ENCODE assay signal across 8 mouse cellular contexts in the genomic region with DNA sequence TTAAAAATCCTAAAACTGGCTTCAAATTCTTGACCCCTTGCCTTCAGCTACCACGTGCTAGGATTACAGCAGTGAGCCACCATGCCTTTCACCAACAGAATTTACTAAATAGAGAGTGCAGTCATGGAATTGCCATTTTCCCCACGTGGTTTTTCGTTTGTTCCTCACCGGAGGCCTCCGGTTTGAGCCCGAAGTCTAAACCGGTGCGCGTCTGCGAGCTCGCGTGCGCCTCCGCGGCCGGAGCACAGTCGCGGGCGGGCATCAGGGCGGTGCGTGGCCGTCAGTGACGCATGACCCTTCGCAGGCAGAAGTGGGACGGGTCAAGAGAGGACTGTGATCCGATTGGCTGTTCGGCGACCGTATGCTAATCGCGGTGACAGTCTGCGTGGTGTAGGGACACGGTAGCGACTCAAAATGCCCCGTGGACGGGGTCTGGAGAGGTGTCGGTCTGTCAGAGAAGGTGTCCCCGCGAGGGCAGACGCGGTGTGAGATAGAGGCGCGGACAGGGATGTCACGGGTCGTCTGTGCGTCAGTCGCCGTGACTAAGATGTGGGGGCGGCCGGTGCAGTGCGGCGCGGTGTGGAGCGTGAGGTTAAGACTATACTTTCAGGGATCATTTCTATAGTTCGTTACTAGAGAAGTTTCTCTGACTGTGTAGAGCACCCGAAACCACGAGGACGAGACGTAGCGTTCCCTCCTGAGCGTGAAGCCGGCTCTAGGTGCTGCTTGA. TPM values are rescaled to one million over a fixed set of nuclear protein-coding genes. Genes with fewer than 3 reads are reported as not detected.
DNase-seq lines count a peak whose midpoint lies in the region; ATAC-seq and TF ChIP-seq lines count a peak whose summit lies in the region.
"Not testable (repeated sequence)": the region's sequence is repeated elsewhere in the genome, so short reads cannot be mapped to it uniquely, and the experiment has no call there.

No protein-coding gene starts in this region.

- H3K27ac ChIP-seq in lung, embryonic 14.5 days (ENCODE audit: low read depth), result peak overlapping the region; percentile 10; the same call in 1 of the 2 replicates

- H3K4me1 ChIP-seq in lung, embryonic 14.5 days (ENCODE audit: insufficient read depth), result not testable (repeated sequence)

- peak overlapping the region; percentile 30; the same call in 1 of the 2 replicates for H3K9ac ChIP-seq in lung, embryonic 14.5 days

- H3K4me3 ChIP-seq in lung, embryonic 14.5 days (ENCODE audit: low read depth, low read length), result 0 out of 2 replicates have a peak overlapping the region, but pooled peaks have one; percentile 22

- not testable (repeated sequence) for H3K9me3 ChIP-seq in lung, embryonic 14.5 days (ENCODE audit: low read depth, low read length)

- H3K4me2 ChIP-seq in lung, embryonic 14.5 days, result peak overlapping the region; percentile 60

- H3K36me3 ChIP-seq in lung, embryonic 14.5 days (ENCODE audit: insufficient read depth), result not testable (repeated sequence)

- ATAC-seq in lung, embryonic 14.5 days (ENCODE audit: insufficient read depth), result peak; percentile 98
- peak; percentile 97 for ATAC-seq in neutrophil, adult 5-6 weeks (ENCODE audit: extremely low read depth, insufficient number of reproducible peaks, low FRiP score, poor library complexity, severe bottlenecking)

- not testable (repeated sequence) for TF ChIP-seq CTCF in lung, embryonic 14.5 days (IDR thresholded peaks at IDR 0.05; ENCODE audit: low read depth)

- DNase-seq in ES-CJ7 (ENCODE audit: low read depth, low spot score), result peak; percentile 83
- DNase-seq in cerebellum, adult 8-10 months, result peak; percentile 81
- DNase-seq in forelimb bud, embryonic 11.5 days (ENCODE audit: low read depth, low spot score), result peak; percentile 57
- DNase-seq in heart, postnatal 4 days, result peak; percentile 81
- DNase-seq in layer of hippocampus, adult 8-10 months (ENCODE audit: low spot score in 2 of 2), result peak; percentile 77 to 84
- DNase-seq in lung, embryonic 14.5 days, result peak; percentile 80
- DNase-seq in thymus, adult 18-20 months, result peak; percentile 67 to 80

- under 1% methylated on average over 29 of the region's 62 CpGs for WGBS in lung, embryonic 14.5 days

- not testable (repeated sequence) for H3K27me3 ChIP-seq in lung, embryonic 14.5 days (ENCODE audit: insufficient read depth, low read length)

RNA-seq across cellular contexts. Expression of gene Tex14, which starts 37.9 kb away (rescaled TPM):
- not detected for total RNA-seq in heart, postnatal 4 days (2021)
- 1 to 10 TPM in 1 of 4 experiments, under 1 TPM in 3; 0.08 to 1.2 (median 0.53) TPM for total RNA-seq in layer of hippocampus, adult 8-10 months (2022)
- 0.21 and 0.72 TPM in 2 replicates for polyA plus RNA-seq in lung, embryonic 14.5 days (2014; fragmentation: Nextera tagmentation; extraction: Ambion mirVana)
- 2.2 and 4.8 TPM in 2 replicates for total RNA-seq in neutrophil, adult 5-6 weeks (2017)

RNA-seq across cellular contexts. Expression of gene Rad51c, which starts 38.1 kb away (rescaled TPM):
- total RNA-seq in heart, postnatal 4 days (2021), result 10 to 100 TPM; 10.5 to 11.1 TPM
- 1 to 10 TPM; 3.0 to 6.7 (median 3.6) TPM for total RNA-seq in layer of hippocampus, adult 8-10 months (2022)
- polyA plus RNA-seq in lung, embryonic 14.5 days (2014; fragmentation: Nextera tagmentation; extraction: Ambion mirVana), result 9.9 and 11.0 TPM in 2 replicates
- total RNA-seq in neutrophil, adult 5-6 weeks (2017), result 4.2 and 9.9 TPM in 2 replicates

Comparison
In these comparisons a context has a peak if more than half of its experiments do, and no peak if none do; other contexts are left out.
1. Peak in every context shown above with its lines: DNase-seq, ATAC-seq, H3K4me3 ChIP-seq and H3K27ac ChIP-seq.